Mouse (Mus musculus) lung, postnatal 0 days (tissue): ENCODE measurements around the gene Zscan20. TPM values are rescaled to one million over a fixed set of nuclear protein-coding genes. Genes with fewer than 3 reads are reported as not detected.

Experiments used
- ATAC-seq: fragments of 200-750 bp; cut with Nextera tagmentation; 2 replicates; pipeline ENCODE4 v1.8.0; 2017; ENCODE audit warnings: moderate library complexity
- DNase-seq: peaks from one replicate; pipeline ENCODE4 v3.0.0-alpha.2; 2016; ENCODE audit warnings: low spot score
- H3K27ac ChIP-seq: fragments of 300-500 bp; sonication (generic); 2 replicates; pipeline ENCODE4 v1.5.1; 2014; ENCODE audit warnings: antibody characterized with exemption, mild to moderate bottlenecking, low read length, mixed read lengths
- H3K27me3 ChIP-seq: fragments of 300-500 bp; sonication (generic); replicated peaks from 2 replicates; pipeline ENCODE4 v1.6.1; 2014; ENCODE audit warnings: low read length, mixed read lengths; ENCODE audit not compliant: insufficient read depth
- H3K36me3 ChIP-seq: fragments of 300-500 bp; sonication (generic); 2 replicates; pipeline ENCODE4 v1.6.1; 2014; ENCODE audit warnings: low read length, mixed read lengths; ENCODE audit not compliant: insufficient read depth
- H3K4me1 ChIP-seq: fragments of 300-500 bp; sonication (generic); 2 replicates; pipeline ENCODE4 v1.6.1; 2014; ENCODE audit warnings: antibody characterized with exemption, low read depth, low read length, mixed read lengths; ENCODE audit not compliant: insufficient read depth
- H3K4me2 ChIP-seq: fragments of 300-500 bp; sonication (generic); replicated peaks from 2 replicates; pipeline ENCODE4 v1.6.1; 2014; ENCODE audit warnings: low read depth, mild to moderate bottlenecking, low read length, moderate library complexity, mixed read lengths
- H3K4me3 ChIP-seq: fragments of 300-500 bp; sonication (generic); 2 replicates; pipeline ENCODE4 v1.5.1; 2014; ENCODE audit warnings: low read depth, low read length
- H3K9ac ChIP-seq: fragments of 300-500 bp; sonication (generic); replicated peaks from 2 replicates; pipeline ENCODE4 v1.6.1; 2014; ENCODE audit warnings: low read depth, mild to moderate bottlenecking
- H3K9me3 ChIP-seq: fragments of 300-500 bp; sonication (generic); 2 replicates; pipeline ENCODE4 v1.6.1; 2016; ENCODE audit warnings: low read length, mixed read lengths
- CTCF ChIP-seq: IDR thresholded peaks from 2 replicates; pipeline ENCODE4 v1.5.1; 2016; ENCODE audit warnings: antibody characterized with exemption, mild to moderate bottlenecking
- EP300 ChIP-seq: IDR thresholded peaks from 2 replicates; pipeline ENCODE4 v1.6.1; 2016; ENCODE audit warnings: antibody characterized with exemption, mild to moderate bottlenecking, control low read depth
- WGBS: fragments of 180-500 bp; shearing (Covaris S2); extraction: QIAGEN DNeasy Blood & Tissue Kit; methylation state at CpG from one replicate; pipeline ENCODE4 v1.1.7; 2014; 5-methylcytosine and 5-hydroxymethylcytosine counted together
- polyA plus RNA-seq: library from polyadenylated mRNA; unstranded; fragments of >200 nt; fragmentation: Nextera tagmentation; extraction: Ambion mirVana; gene quantifications from 2 replicates; pipeline ENCODE4 v1.2.1, GENCODE M21; 2015

Zscan20 gene
- polyA plus RNA-seq, 1 experiment from 2014 or later = 1.1 TPM

- DNase-seq (peak; percentile 35), ATAC-seq (peak; percentile 30)
- TF ChIP-seq EP300 (no peak), CTCF (peak; percentile 23; the same call in 1 of the 2 replicates)
- H3K4me3 ChIP-seq = no peak overlapping the region
- no peak overlapping the region for H3K4me2 ChIP-seq
- H3K27me3 ChIP-seq = no peaks in the 10 kb centered on the region
- H3K9ac ChIP-seq = no peak overlapping the region
- H3K9me3 ChIP-seq = no peaks in the 10 kb centered on the region
- H3K36me3 ChIP-seq = no peaks in the 10 kb centered on the region
- 0 out of 2 replicates have a peak overlapping the region, but pooled peaks have one; percentile 17 for H3K27ac ChIP-seq
- peaks cover 10% of the 10 kb centered on the region; the same call in 1 of the 2 replicates for H3K4me1 ChIP-seq
- WGBS = 44% methylated on average over 10 of the region's 10 CpGs
Observed at GRCm38 (mm10) chr4:128635894-128636585, 26.1 kb upstream of the Zscan20 start.

GRCm38 (mm10) chr4:128635451-128635850 is 25.6 kb upstream of the Zscan20 start:
- DNase-seq (peak; percentile 82), ATAC-seq (peak; percentile 58)
- 27% methylated on average over 7 of the region's 7 CpGs for WGBS

GRCm38 (mm10) chr4:128621109-128621508 is 11.2 kb upstream of the Zscan20 start:
- Histone ChIP-seq H3K4me3 (no peak overlapping the region), H3K27me3 (no peaks in the 10 kb centered on the region), H3K9ac (no peak overlapping the region), H3K4me2 (no peak overlapping the region), H3K36me3 (no peaks in the 10 kb centered on the region), H3K27ac (no peak overlapping the region), H3K4me1 (no peaks in the 10 kb centered on the region; the same call in 1 of the 2 replicates), H3K9me3 (no peaks in the 10 kb centered on the region)
- TF ChIP-seq CTCF = no peak
- no peak for TF ChIP-seq EP300
- ATAC-seq (no peak), DNase-seq (no peak)
- 85% methylated on average over 8 of the region's 8 CpGs for WGBS

More at GRCm38 (mm10) chr4:128635451-128635850, 25.6 kb upstream of the Zscan20 start:
- Histone ChIP-seq H3K27me3 (no peaks in the 10 kb centered on the region), H3K36me3 (no peaks in the 10 kb centered on the region), H3K4me3 (no peak overlapping the region), H3K9me3 (no peaks in the 10 kb centered on the region), H3K4me1 (peaks cover 10% of the 10 kb centered on the region; the same call in 1 of the 2 replicates), H3K4me2 (no peak overlapping the region), H3K9ac (no peak overlapping the region), H3K27ac (no peak overlapping the region)
- TF ChIP-seq EP300 = no peak
- TF ChIP-seq CTCF = no peak

- Histone ChIP-seq H3K9ac (no peak overlapping the region), H3K36me3 (no peaks in the 10 kb centered on the region), H3K27ac (no peak overlapping the region), H3K27me3 (no peaks in the 10 kb centered on the region), H3K4me3 (no peak overlapping the region), H3K4me1 (no peaks in the 10 kb centered on the region; the same call in 1 of the 2 replicates), H3K4me2 (no peak overlapping the region), H3K9me3 (no peaks in the 10 kb centered on the region)
- ATAC-seq (no peak), DNase-seq (no peak)
- no peak for TF ChIP-seq EP300
- TF ChIP-seq CTCF = no peak
- WGBS = 73% methylated on average over 6 of the region's 6 CpGs
Observed at GRCm38 (mm10) chr4:128620572-128620971, 10.7 kb upstream of the Zscan20 start.

GRCm38 (mm10) chr4:128618963-128619362 is 9.1 kb upstream of the Zscan20 start:
- H3K27ac ChIP-seq = no peak overlapping the region
- WGBS = 25% methylated on average over 2 of the region's 2 CpGs

GRCm38 (mm10) chr4:128618246-128618911 is 8.5 kb upstream of the Zscan20 start, which contains the start of gene Tlr12:
Gene Tlr12 (minus strand): TSS chr4:128618619.
- H3K4me1 ChIP-seq = no peaks in the 10 kb centered on the region; the same call in 1 of the 2 replicates
- H3K9ac ChIP-seq = no peak within 1 kb of the TSS
- no peaks in the 10 kb centered on the region for H3K36me3 ChIP-seq
- H3K4me2 ChIP-seq = peak within 1 kb of the TSS; percentile 0; the same call in 1 of the 2 replicates
- no peak within 1 kb of the TSS for H3K4me3 ChIP-seq
- WGBS = 38% methylated on average over 15 of the region's 15 CpGs
- DNase-seq = no peak
- TF ChIP-seq CTCF (no peak), EP300 (no peak)
- no peaks in the 10 kb centered on the region for H3K9me3 ChIP-seq
- H3K27me3 ChIP-seq = no peaks in the 10 kb centered on the region
- H3K27ac ChIP-seq = no peak within 1 kb of the TSS
- peak; percentile 23 for ATAC-seq

More at GRCm38 (mm10) chr4:128618963-128619362, 9.1 kb upstream of the Zscan20 start:
- ATAC-seq (no peak), DNase-seq (no peak)
- H3K4me2 ChIP-seq = no peak overlapping the region
- H3K9me3 ChIP-seq = no peaks in the 10 kb centered on the region
- no peaks in the 10 kb centered on the region for H3K27me3 ChIP-seq
- no peaks in the 10 kb centered on the region; the same call in 1 of the 2 replicates for H3K4me1 ChIP-seq
- TF ChIP-seq CTCF (no peak), EP300 (no peak)
- no peak overlapping the region for H3K4me3 ChIP-seq
- no peak overlapping the region for H3K9ac ChIP-seq
- no peaks in the 10 kb centered on the region for H3K36me3 ChIP-seq
